Mouse (Mus musculus): ENCODE results near the gene Rbm46.

DNA sequence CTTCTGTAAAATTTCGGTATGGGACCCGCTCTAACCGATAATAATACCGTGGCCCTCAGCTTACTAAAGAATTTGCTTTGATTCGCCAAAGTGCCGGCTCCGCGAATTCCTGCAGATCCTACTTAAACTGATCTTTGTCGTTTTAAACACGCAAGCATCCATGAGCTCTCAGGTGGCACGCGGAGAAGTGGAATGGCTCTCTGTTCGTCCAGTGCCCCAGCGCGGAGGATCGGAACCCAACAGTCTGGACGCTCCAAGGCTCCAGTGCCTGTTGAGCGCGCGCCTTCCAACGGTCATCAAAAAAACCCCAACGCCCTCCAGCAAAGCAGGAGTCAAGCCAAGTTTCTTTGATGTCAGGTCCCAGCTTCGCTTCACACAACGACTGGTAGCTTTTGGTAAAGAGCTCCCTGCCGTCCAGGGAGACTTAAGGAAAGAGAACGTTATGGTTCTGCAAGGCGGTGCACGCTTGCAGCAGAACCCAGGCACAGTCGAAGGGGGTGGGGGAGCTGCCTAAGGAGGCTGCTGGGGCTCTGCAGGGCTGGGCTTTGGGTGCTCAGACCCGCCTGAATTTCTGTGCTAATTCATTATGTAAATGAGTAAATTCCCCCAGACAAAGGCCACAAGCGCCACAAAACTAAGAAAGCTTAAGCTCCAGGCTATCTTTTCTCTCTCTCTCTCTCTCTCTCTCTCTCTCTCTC, 28.1 kb upstream of the Rbm46 start:
- no peak for TF ChIP-seq POLR2A (IDR thresholded peaks at IDR 0.05; ENCODE audit: insufficient read depth, low read length)
- TF ChIP-seq CTCF (IDR thresholded peaks at IDR 0.05; ENCODE audit: low read depth, low read length) = no peak
- no peak for TF ChIP-seq EP300 (IDR thresholded peaks at IDR 0.05; ENCODE audit: insufficient read depth, low read depth, low read length)
